ENCODE assay signal across 8 mouse cellular contexts in the genomic region with DNA sequence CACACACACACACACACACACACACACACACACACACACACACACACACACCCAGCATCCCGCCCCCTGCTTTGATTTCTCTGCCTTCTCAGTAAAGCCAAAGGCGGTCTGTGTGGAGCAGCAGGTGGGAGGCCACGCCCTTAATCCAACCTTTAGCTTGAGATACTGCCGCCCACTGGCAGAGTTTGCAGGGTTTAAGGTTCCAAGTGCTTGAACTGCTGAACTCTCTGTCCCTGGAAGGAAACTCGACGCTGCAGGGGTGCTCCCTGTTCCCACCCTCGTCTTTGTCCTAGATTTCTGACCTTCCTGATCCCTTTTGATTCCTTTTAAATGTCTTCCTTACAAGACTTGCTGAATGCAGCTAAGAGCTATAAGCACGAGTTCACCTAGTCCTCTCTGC. TPM values are rescaled to one million over a fixed set of nuclear protein-coding genes. Genes with fewer than 3 reads are reported as not detected.
DNase-seq lines count a peak whose midpoint lies in the region; ATAC-seq lines count a peak whose summit lies in the region.

No protein-coding gene starts in this region.

- ATAC-seq in CD4-positive, CD25-positive, alpha-beta regulatory T cell, adult 4 months = no peak

- peak; percentile 51 for DNase-seq in CD4-positive, CD25-positive, alpha-beta regulatory T cell, adult 2 months (ENCODE audit: low read depth, low spot score)
- DNase-seq in B cell, adult 2 months = peak; percentile 22 to 38
- peak; percentile 52 for DNase-seq in gastrocnemius, postnatal 14 days
- DNase-seq in lung, postnatal 14 days = peak; percentile 47
- DNase-seq in right cerebral cortex, adult 2 months (ENCODE audit: low spot score in 2 of 2) = no peak
- DNase-seq in frontal cortex, postnatal 14 days (ENCODE audit: low spot score in 2 of 2) = no peak
- DNase-seq in layer of hippocampus, adult 9-10 months (ENCODE audit: low spot score) = no peak

- intact Hi-C loops in gastrocnemius, postnatal 14 days (cut with DNase I; ENCODE audit: low total_unique reads) = no loop called here

RNA-seq across cellular contexts. Expression of a gene that starts 44.9 kb away (rescaled TPM):
- 10 to 100 TPM; 48.1 to 70.2 TPM for polyA plus RNA-seq in CD4-positive, CD25-positive, alpha-beta regulatory T cell, adult 4 months (2017; shearing (Covaris generic))
- 100 to 1,000 TPM; 144 to 173 TPM for total RNA-seq in gastrocnemius, postnatal 14 days (2021)

RNA-seq across cellular contexts. Expression of a gene that starts 45.6 kb away (rescaled TPM):
- not detected for polyA plus RNA-seq in CD4-positive, CD25-positive, alpha-beta regulatory T cell, adult 4 months (2017; shearing (Covaris generic))
- total RNA-seq in gastrocnemius, postnatal 14 days (2021) = 10 to 100 TPM; 37.4 to 59.8 TPM

Comparison
In these comparisons a context has a peak if more than half of its experiments do, and no peak if none do; other contexts are left out.
1. DNase-seq: peak in CD4-positive, CD25-positive, alpha-beta regulatory T cell, adult 2 months (single experiment), B cell, adult 2 months (2 of 2), gastrocnemius, postnatal 14 days (single experiment) and lung, postnatal 14 days (single experiment); none in right cerebral cortex, adult 2 months (0 of 2), frontal cortex, postnatal 14 days (0 of 2) and layer of hippocampus, adult 9-10 months (single experiment).